Mouse (Mus musculus) intestine, embryonic 14.5 days (tissue): ENCODE measurements around the gene Degs2. TPM values are rescaled to one million over a fixed set of nuclear protein-coding genes. Genes with fewer than 3 reads are reported as not detected.

Experiments
- ATAC-seq: fragments of 200-750 bp; cut with Nextera tagmentation; replicated peaks from 2 replicates; pipeline ENCODE4 v1.8.0; 2017; ENCODE audit warnings: low read depth, moderate number of reproducible peaks, moderate TSS enrichment, moderate library complexity; ENCODE audit not compliant: low FRiP score, low TSS enrichment
- DNase-seq: peaks from one replicate; pipeline ENCODE4 v3.0.0-alpha.2; 2018; ENCODE audit warnings: low spot score
- H3K27ac ChIP-seq: fragments of 300-500 bp; sonication (generic); 2 replicates; pipeline ENCODE4 v1.5.1; 2014; ENCODE audit warnings: low read depth, mild to moderate bottlenecking, control low read depth
- H3K27me3 ChIP-seq: fragments of 300-500 bp; sonication (generic); replicated peaks from 2 replicates; pipeline ENCODE4 v1.6.1; 2014; ENCODE audit warnings: low read length, control low read depth; ENCODE audit not compliant: control insufficient read depth, insufficient read depth
- H3K36me3 ChIP-seq: fragments of 300-500 bp; sonication (generic); 2 replicates; pipeline ENCODE4 v1.6.1; 2014; ENCODE audit warnings: low read length, control low read depth; ENCODE audit not compliant: control insufficient read depth, insufficient read depth
- H3K4me1 ChIP-seq: fragments of 300-500 bp; sonication (generic); replicated peaks from 2 replicates; pipeline ENCODE4 v1.6.1; 2014; ENCODE audit warnings: low read length, control low read depth, mixed read lengths; ENCODE audit not compliant: control insufficient read depth, insufficient read depth
- H3K4me2 ChIP-seq: fragments of 300-500 bp; sonication (generic); 2 replicates; pipeline ENCODE4 v1.6.1; 2014; ENCODE audit warnings: low read length
- H3K4me3 ChIP-seq: fragments of 300-500 bp; sonication (generic); 2 replicates; pipeline ENCODE4 v1.5.1; 2014; ENCODE audit warnings: low read depth, low read length, control low read depth, mixed read lengths
- H3K9ac ChIP-seq: fragments of 300-500 bp; sonication (generic); 2 replicates; pipeline ENCODE4 v1.6.1; 2014; ENCODE audit warnings: mild to moderate bottlenecking, low read length
- H3K9me3 ChIP-seq: fragments of 300-500 bp; sonication (generic); 2 replicates; pipeline ENCODE4 v1.6.1; 2016; ENCODE audit warnings: low read length, control low read depth; ENCODE audit not compliant: control insufficient read depth
- WGBS: fragments of 180-500 bp; shearing (Covaris S2); extraction: QIAGEN DNeasy Blood & Tissue Kit; methylation state at CpG from one replicate; pipeline ENCODE4 v1.1.7; 2014; 5-methylcytosine and 5-hydroxymethylcytosine counted together
- polyA plus RNA-seq: library from polyadenylated mRNA; unstranded; fragments of >200 nt; fragmentation: Nextera tagmentation; extraction: Ambion mirVana; gene quantifications from 2 replicates; pipeline ENCODE4 v1.2.1, GENCODE M21; 2014

Degs2 gene
- polyA plus RNA-seq, 1 experiment from 2014 or later: 51.6 TPM

DNA sequence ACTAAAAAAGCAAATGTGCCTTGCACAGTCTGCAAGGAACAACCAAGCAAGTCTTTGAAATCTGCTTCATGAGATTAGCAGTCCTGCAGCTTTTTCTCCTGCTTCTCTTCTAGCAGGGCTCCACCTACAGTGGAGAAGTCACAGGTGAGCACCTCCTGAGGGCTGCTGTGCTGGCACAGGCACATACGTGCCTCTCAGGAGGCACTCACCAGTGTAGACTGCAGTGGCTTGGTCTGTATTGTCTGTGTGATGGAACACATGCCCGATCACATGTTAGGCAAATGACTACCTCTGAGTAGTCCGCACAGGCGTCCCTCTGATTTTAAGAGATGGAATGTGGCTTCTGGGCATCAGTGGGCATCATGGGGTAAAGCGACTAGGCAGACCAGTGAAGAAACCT is 25.0 kb downstream of the Degs2 start:
- H3K36me3 ChIP-seq: peaks cover 82% of the 10 kb centered on the region
- WGBS: 89% methylated on average over 5 of the region's 5 CpGs
- ATAC-seq: no peak
- no peak for DNase-seq
- no peak overlapping the region for H3K4me2 ChIP-seq
- no peak overlapping the region for H3K27ac ChIP-seq
- no peaks in the 10 kb centered on the region for H3K9me3 ChIP-seq
- H3K27me3 ChIP-seq: no peaks in the 10 kb centered on the region
- no peak overlapping the region for H3K4me3 ChIP-seq
- H3K9ac ChIP-seq: no peak overlapping the region
- H3K4me1 ChIP-seq: no peaks in the 10 kb centered on the region

DNA sequence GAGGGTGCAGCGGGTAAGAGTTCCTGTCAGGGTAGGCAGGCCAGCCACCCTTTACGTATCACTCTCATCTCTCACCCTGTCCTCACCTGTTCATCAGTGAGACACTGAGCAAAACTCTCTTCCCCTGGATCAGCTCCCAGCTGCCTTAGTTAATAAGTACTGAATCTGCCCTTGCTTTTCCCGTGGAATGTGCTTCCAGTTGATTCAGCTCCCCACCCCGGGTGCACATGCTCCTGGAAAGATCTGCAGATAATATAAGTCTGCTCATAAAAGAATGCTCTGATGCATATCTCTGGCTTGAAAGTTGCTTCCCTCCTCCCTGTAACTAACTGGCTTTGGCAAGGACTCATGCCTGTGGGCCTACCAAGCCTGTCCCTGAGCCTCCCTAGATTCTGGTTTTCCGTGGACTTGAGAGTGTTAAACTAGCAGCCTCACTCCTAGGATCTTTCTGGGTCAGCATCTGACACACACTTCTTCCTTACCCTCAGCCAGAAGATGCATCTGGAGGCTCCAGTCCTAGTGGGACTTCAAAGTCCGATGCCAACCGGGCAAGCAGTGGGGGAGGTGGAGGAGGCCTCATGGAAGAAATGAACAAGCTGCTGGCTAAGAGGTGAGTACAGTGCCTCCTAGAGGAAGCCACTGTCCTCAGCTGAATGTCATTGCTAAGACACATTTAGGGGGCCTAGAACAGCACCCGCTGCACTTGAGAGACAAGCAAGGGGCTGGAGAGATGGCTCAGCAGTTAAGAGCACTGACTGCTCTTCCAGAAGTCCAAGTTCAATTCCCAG is 26.3 kb downstream of the Degs2 start:
- Histone ChIP-seq H3K36me3 (peaks cover 74% of the 10 kb centered on the region), H3K9ac (no peak overlapping the region), H3K27ac (no peak overlapping the region), H3K4me1 (no peaks in the 10 kb centered on the region), H3K4me3 (no peak overlapping the region), H3K9me3 (no peaks in the 10 kb centered on the region), H3K27me3 (no peaks in the 10 kb centered on the region), H3K4me2 (no peak overlapping the region)
- DNase-seq (no peak), ATAC-seq (peak; percentile 25; the same call in 1 of the 2 replicates)
- WGBS: 68% methylated on average over 8 of the region's 8 CpGs

DNA sequence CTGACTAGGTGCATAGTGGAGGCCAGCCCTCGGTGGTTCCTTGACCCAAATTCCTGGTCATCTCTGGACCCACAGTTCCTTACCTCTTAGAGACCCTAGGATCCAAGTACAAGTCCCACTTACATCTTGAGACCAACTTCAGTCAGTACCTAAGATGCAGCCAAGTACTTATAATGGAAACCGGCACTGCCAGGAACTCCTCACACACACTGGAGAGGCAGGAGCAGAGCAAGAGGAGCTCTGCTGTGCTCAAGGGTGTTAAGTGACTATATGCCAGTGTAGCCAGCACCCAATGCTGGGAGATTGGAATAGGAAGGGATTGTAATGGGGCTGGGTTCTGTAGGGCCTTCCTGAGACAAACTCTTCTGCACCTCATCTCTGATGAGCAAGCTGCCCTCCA is 27.2 kb downstream of the Degs2 start:
- Histone ChIP-seq H3K9me3 (no peaks in the 10 kb centered on the region), H3K4me2 (no peak overlapping the region), H3K9ac (no peak overlapping the region), H3K36me3 (peaks cover 65% of the 10 kb centered on the region), H3K27me3 (no peaks in the 10 kb centered on the region), H3K4me3 (no peak overlapping the region), H3K27ac (no peak overlapping the region), H3K4me1 (no peaks in the 10 kb centered on the region)
- DNase-seq: no peak
- no peak for ATAC-seq
- 85% methylated on average over 2 of the region's 2 CpGs for WGBS

DNA sequence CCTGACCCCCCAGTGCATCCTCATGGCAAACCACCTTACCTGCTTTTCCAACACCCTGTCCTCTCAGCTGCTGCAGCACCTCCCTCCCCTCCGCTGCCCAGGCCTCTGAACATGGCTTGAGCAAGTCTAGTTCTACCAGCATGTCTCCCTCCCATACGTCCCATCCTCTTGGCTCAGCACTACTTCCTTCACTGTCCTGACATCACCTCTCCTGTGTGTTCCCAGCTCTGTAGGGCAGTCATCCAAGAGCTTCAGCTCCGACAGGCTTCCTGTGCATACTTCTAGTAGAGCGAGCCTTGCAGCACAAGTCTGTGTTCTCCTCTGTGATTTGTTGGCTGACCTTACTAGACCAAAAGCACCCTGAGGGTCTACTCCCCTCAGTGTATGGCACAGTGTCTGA is 27.6 kb downstream of the Degs2 start:
- WGBS: 80% methylated on average over 4 of the region's 4 CpGs
- peaks cover 65% of the 10 kb centered on the region for H3K36me3 ChIP-seq
- H3K27ac ChIP-seq: no peak overlapping the region
- DNase-seq (no peak), ATAC-seq (no peak)
- no peak overlapping the region for H3K4me3 ChIP-seq
- H3K4me1 ChIP-seq: no peaks in the 10 kb centered on the region
- no peak overlapping the region for H3K9ac ChIP-seq
- H3K27me3 ChIP-seq: no peaks in the 10 kb centered on the region
- H3K9me3 ChIP-seq: no peaks in the 10 kb centered on the region
- no peak overlapping the region for H3K4me2 ChIP-seq

DNA sequence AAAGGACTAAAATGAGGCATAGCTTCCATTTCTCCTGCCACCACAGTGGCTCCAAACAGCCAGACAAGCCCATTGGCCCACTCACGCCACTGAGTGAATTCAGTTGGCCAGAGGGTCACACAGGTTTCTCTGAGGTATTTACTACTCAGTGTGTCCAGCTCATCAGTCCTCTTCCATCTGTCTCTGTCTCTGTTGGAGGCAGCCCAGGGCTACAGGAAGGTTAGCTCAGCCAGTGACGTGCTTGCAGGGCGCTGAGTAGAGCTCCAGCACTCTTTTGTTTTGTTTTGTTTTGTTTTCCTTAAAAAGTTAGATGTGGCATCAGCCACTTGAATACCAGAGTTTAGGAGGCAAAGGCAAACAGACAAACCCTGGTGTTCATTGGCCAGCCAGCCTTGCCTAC is 28.6 kb downstream of the Degs2 start:
- H3K9ac ChIP-seq: no peak overlapping the region
- ATAC-seq (no peak), DNase-seq (no peak)
- H3K27ac ChIP-seq: no peak overlapping the region
- 87% methylated on average over 3 of the region's 3 CpGs for WGBS
- no peak overlapping the region for H3K4me3 ChIP-seq
- no peaks in the 10 kb centered on the region for H3K4me1 ChIP-seq
- no peaks in the 10 kb centered on the region for H3K9me3 ChIP-seq
- H3K36me3 ChIP-seq: peaks cover 60% of the 10 kb centered on the region
- H3K27me3 ChIP-seq: no peaks in the 10 kb centered on the region
- no peak overlapping the region for H3K4me2 ChIP-seq

DNA sequence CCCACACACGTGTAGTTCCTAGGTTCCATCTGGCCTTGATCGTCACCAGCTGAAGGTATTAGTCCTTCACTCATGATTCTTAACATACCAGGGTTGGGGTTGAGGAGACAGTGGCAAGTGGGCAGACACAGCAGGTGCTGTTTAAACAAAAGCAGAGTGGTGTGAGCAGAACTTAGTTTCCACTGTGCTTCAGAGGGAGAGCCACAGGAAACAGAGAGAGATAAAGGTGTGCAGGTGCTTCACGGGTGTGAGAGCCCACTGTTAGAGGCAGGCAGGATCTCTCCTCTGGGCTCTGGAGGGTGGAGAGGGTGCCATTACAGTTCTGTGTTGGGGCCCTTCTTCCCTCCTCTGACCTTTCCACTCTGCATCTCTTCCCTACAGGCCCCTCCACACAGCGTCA is 29.2 kb downstream of the Degs2 start:
- Histone ChIP-seq H3K27ac (no peak overlapping the region), H3K4me3 (no peak overlapping the region), H3K9me3 (no peaks in the 10 kb centered on the region), H3K36me3 (peaks cover 56% of the 10 kb centered on the region), H3K27me3 (no peaks in the 10 kb centered on the region), H3K9ac (no peak overlapping the region), H3K4me2 (no peak overlapping the region), H3K4me1 (no peaks in the 10 kb centered on the region)
- ATAC-seq (no peak), DNase-seq (no peak)
- 96% methylated on average over 4 of the region's 4 CpGs for WGBS

DNA sequence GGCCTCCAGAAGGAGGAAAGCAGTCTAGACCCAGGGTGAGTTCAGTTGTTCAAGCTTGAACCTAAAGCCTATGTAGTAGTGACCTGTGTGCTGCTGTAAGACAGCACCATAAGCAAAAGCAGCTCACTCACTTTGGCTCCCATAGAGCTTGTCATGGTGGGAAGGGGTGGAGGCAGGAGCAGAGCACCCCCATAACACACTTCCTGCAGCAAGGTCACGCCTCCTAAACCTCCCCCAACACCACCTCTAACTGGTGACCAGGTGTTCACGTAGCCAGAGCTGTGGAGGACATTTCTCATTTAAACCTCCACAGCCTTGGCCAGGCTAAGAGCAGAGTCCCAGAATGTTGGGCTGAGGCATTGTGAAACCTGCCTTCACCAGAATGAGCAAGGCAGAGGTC is 30.6 kb downstream of the Degs2 start:
- WGBS: 75% methylated on average over 2 of the region's 2 CpGs
- H3K9ac ChIP-seq: no peak overlapping the region
- DNase-seq (no peak), ATAC-seq (no peak)
- H3K27ac ChIP-seq: no peak overlapping the region
- no peaks in the 10 kb centered on the region for H3K9me3 ChIP-seq
- no peaks in the 10 kb centered on the region for H3K27me3 ChIP-seq
- H3K4me3 ChIP-seq: no peak overlapping the region
- H3K4me1 ChIP-seq: no peaks in the 10 kb centered on the region
- H3K36me3 ChIP-seq: peaks cover 47% of the 10 kb centered on the region
- no peak overlapping the region for H3K4me2 ChIP-seq

DNA sequence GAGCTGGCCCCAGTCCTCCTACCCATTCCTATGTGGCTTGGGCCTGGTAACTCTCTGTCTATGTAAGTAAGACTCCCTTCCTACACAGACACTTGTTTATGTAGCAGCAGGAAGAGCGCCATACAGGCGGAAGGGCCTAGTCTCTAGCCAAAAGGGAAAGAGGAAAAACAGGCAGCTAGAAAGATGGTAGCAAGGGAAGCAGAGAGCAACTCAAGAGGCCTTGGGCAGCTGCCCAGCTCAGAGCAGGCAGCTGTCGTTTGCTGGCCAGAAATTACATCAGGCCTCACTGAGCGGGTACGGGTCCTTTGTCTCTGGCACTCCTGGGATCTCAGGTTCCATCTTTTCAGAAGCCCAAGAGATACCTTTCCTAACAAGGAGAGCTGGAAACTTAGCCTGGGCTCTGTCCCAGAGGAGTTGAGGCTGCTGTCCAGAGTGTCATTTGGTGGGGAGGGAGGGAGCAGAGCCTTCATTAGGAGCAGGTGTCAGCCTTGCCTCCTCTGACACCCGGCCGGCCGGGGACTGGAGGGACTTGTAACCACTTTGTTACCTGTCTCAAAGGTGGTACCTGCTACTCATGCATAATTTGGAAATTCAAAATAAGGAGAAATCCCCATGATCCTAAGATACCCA is 33.4 kb downstream of the Degs2 start:
- Histone ChIP-seq H3K27ac (no peak overlapping the region), H3K27me3 (no peaks in the 10 kb centered on the region), H3K9ac (no peak overlapping the region), H3K4me2 (no peak overlapping the region), H3K4me3 (no peak overlapping the region), H3K4me1 (no peaks in the 10 kb centered on the region), H3K36me3 (peaks cover 38% of the 10 kb centered on the region), H3K9me3 (no peaks in the 10 kb centered on the region)
- ATAC-seq (no peak), DNase-seq (no peak)
- 86% methylated on average over 8 of the region's 8 CpGs for WGBS

DNA sequence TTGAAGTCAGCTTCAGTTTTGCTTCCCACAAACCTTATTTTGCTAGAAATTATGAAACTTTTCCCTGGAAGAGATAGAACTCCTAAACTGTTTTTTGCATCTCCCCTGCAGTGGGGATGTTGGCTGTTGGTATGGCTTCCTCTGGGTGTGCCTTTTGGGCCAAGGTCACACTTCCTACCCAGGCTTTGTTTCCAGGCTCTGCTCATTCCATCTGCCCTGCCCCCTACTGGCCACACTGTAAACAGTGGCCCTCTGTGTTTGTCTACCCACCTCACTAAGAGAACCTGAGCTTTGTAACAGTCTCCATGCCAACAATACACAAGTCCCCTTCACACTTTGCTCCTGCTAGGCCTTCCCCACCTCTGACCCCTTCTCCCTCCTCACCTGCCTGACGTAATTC is 44.8 kb downstream of the Degs2 start:
- Histone ChIP-seq H3K9me3 (no peaks in the 10 kb centered on the region), H3K4me1 (no peaks in the 10 kb centered on the region), H3K4me2 (no peak overlapping the region), H3K9ac (no peak overlapping the region), H3K27ac (no peak overlapping the region), H3K4me3 (no peak overlapping the region), H3K36me3 (peaks cover 51% of the 10 kb centered on the region), H3K27me3 (no peaks in the 10 kb centered on the region)
- ATAC-seq: no peak
- 69% methylated on average over 1 of the region's 1 CpGs for WGBS
- peak; percentile 67 for DNase-seq
